Mouse (Mus musculus) liver, embryonic 14.5 days (tissue): Measurements from ENCODE around the gene Dppa5a.
A peak's percentile ranks its signal among the peaks of the same experiment; 100 is the strongest.

Source experiments
- CTCF ChIP-seq: IDR thresholded peaks from 2 replicates; pipeline ENCODE4 v1.5.1; 2016; ENCODE audit warnings: antibody characterized with exemption, low read depth, control low read depth
- EP300 ChIP-seq: IDR thresholded peaks from 2 replicates; pipeline ENCODE4 v1.6.1; 2016; ENCODE audit warnings: antibody characterized with exemption, low read depth

DNA sequence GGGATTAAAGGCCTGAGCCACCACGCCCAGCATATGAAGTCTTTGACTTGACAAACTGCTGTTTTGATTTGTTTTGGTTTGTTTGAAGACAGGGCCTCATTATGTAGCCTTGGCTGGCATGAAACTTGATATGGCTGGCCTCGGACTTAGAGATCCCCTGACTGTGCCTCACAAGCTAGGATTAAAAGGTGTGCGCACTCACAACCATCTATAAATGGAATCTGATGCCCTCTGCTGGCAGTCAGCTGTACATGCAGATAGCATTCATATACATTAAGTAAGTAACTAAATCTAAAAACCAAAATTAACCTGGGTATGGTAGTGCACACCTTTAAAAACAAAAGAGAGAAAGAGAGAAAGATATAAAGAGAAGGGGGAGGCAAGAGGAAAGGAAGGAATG lies 17.9 kb upstream of the Dppa5a start:
- TF ChIP-seq CTCF (peak; percentile 58), EP300 (no peak)
